Mouse (Mus musculus): ENCODE measurements around the gene Tor2a.

GRCm38 (mm10) chr2:32791297-32791696 lies 34.3 kb downstream of the Tor2a start:
- TF ChIP-seq CTCF (IDR thresholded peaks at IDR 0.05; ENCODE audit: borderline replicate concordance, control insufficient read depth, extremely low read depth, insufficient read depth, low read length, poor library complexity), result no peak
- no peak for TF ChIP-seq POLR2A (IDR thresholded peaks at IDR 0.05; ENCODE audit: control insufficient read depth, extremely low read depth, insufficient read depth, low read length, poor library complexity)

Measured in thymus, adult 2 months (tissue).